Mouse (Mus musculus) stomach, postnatal 0 days (tissue): Measurements from ENCODE around the gene Mzt1.

Experiments
- CTCF ChIP-seq: IDR thresholded peaks from 2 replicates; pipeline ENCODE4 v1.5.1; 2016; ENCODE audit warnings: antibody characterized with exemption, low read depth, mild to moderate bottlenecking, moderate library complexity
- EP300 ChIP-seq: optimal IDR thresholded peaks from 2 replicates; pipeline ENCODE3; 2016; ENCODE audit warnings: antibody characterized with exemption

DNA sequence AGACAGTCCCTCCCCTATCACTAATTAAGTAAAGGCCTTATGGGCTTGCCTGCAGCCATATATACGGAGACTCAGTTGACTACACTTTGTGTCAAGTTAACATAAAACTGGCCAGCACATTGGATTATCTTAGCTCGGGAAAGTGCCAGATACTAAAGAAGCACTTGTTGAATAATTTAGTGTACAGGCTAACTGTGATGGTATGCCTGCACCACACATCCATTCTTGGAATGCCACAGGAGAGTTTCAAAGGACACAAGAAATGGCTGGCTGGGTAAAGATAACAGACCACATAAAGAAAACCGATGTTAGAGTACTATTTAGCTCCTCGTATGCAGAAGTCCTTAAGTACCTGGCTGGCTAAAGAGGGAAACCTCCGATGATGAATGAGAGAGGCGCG, 27.2 kb downstream of the Mzt1 start:
- TF ChIP-seq CTCF (no peak), EP300 (no peak)
